Mouse (Mus musculus) liver, embryonic 14.5 days (tissue): Measurements from ENCODE around the gene Lypd6. TPM values are rescaled to one million over a fixed set of nuclear protein-coding genes. Genes with fewer than 3 reads are reported as not detected.

Experiments used
- ATAC-seq: fragments of 200-750 bp; cut with Nextera tagmentation; 2 replicates; pipeline ENCODE4 v1.8.0; 2017; ENCODE audit warnings: moderate number of reproducible peaks, mild to moderate bottlenecking, moderate library complexity; ENCODE audit not compliant: insufficient read depth
- DNase-seq, 3 experiments: peaks; one replicate each; pipeline ENCODE4 v3.0.0-alpha.2; 2012 to 2013; ENCODE audit warnings: low read depth in 3 of 3, low spot score in 3 of 3
- H3K27ac ChIP-seq: fragments of 300-500 bp; sonication (generic); 2 replicates; pipeline ENCODE4 v1.5.1; 2014; ENCODE audit warnings: moderate library complexity, mild to moderate bottlenecking, control low read depth, inconsistent platforms
- H3K27me3 ChIP-seq: fragments of 300-500 bp; sonication (generic); 2 replicates; pipeline ENCODE4 v1.6.1; 2014; ENCODE audit warnings: mild to moderate bottlenecking, low read length, moderate library complexity; ENCODE audit not compliant: control insufficient read depth, insufficient read depth
- H3K36me3 ChIP-seq: fragments of 300-500 bp; sonication (generic); replicated peaks from 2 replicates; pipeline ENCODE4 v1.6.1; 2014; ENCODE audit warnings: low read depth; ENCODE audit not compliant: control insufficient read depth, insufficient read depth
- H3K4me1 ChIP-seq, 2 experiments: fragments of 200-500 bp in 1 of 2; fragments of 300-500 bp in 1 of 2; sonication (generic) in 1 of 2; replicated peaks; 2 replicates each; pipeline ENCODE4 v1.6.1; 2012 to 2014; ENCODE audit warnings: antibody characterized with exemption in 1 of 2, inconsistent platforms in 1 of 2, low read length in 1 of 2; ENCODE audit not compliant: control insufficient read depth in 2 of 2, insufficient read depth in 2 of 2
- H3K4me2 ChIP-seq: fragments of 300-500 bp; sonication (generic); 2 replicates; pipeline ENCODE4 v1.6.1; 2014; ENCODE audit warnings: low read depth, mild to moderate bottlenecking, control low read depth, moderate library complexity
- H3K4me3 ChIP-seq, 2 experiments: fragments of 200-500 bp in 1 of 2; fragments of 300-500 bp in 1 of 2; sonication (generic) in 1 of 2; 2 replicates each; pipeline ENCODE4 v1.5.1; 2012 to 2014; ENCODE audit warnings: low read depth in 2 of 2, low read length in 2 of 2, mild to moderate bottlenecking in 2 of 2, control low read depth in 1 of 2, inconsistent platforms in 1 of 2, moderate library complexity in 1 of 2; ENCODE audit not compliant: insufficient read depth in 1 of 2
- H3K9ac ChIP-seq: fragments of 300-500 bp; sonication (generic); replicated peaks from 2 replicates; pipeline ENCODE4 v1.6.1; 2014; ENCODE audit warnings: mild to moderate bottlenecking, control low read depth, moderate library complexity
- H3K9me3 ChIP-seq: fragments of 300-500 bp; sonication (generic); 2 replicates; pipeline ENCODE4 v1.6.1; 2016; ENCODE audit warnings: low read length, mixed read lengths; ENCODE audit not compliant: control insufficient read depth
- CTCF ChIP-seq: IDR thresholded peaks from 2 replicates; pipeline ENCODE4 v1.5.1; 2016; ENCODE audit warnings: antibody characterized with exemption, low read depth, control low read depth
- EP300 ChIP-seq: IDR thresholded peaks from 2 replicates; pipeline ENCODE4 v1.6.1; 2016; ENCODE audit warnings: antibody characterized with exemption, low read depth
- WGBS: fragments of 180-500 bp; shearing (Covaris S2); extraction: QIAGEN DNeasy Blood & Tissue Kit; methylation state at CpG from one replicate; pipeline ENCODE4 v1.1.7; 2014; ENCODE audit not compliant: insufficient replicate concordance; 5-methylcytosine and 5-hydroxymethylcytosine counted together
- polyA plus RNA-seq, 2 experiments: library from polyadenylated mRNA; depleted of rRNA in 1 of 2; stranded (reverse) in 1 of 2; unstranded in 1 of 2; fragments of >200 nt; fragmentation: Nextera tagmentation in 1 of 2; extraction: Ambion mirVana in 1 of 2; gene quantifications; 2 replicates each; pipeline versions ENCODE4 v1.2.1 to v1.2.3; 2012 to 2014

Lypd6 gene
- polyA plus RNA-seq, 2 experiments = 0.18 to 0.19 TPM

DNA sequence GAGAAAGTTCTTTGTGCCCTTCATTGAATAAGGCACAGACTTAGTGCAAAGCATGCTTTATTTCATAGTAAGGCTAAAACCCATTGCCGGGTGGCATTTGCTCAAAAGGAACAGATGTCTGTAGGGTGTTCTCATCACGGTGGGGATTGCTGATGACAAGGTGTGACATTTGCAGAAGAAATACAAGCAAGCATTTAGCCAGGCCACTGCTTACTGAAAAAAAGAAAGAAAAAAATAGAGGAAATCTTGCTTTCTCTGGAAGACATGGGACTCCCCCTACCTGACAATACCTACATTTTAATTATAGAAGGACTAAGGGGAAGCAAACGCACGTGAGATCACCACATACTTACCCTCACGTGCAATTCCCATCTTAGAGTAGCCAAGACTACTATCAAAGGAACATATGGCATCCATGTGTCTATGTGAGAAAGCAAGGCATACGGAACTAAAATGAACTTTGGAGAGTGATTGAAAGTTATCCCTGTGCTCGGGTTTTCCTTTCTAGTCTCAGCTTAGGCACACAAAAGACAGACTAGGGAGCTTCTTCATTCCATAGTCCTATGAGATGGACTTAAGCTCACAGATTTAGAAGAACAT lies 21.3 kb upstream of the Lypd6 start:
- H3K4me1 ChIP-seq = no peaks in the 10 kb centered on the region
- H3K36me3 ChIP-seq = no peaks in the 10 kb centered on the region
- ATAC-seq (no peak), DNase-seq (no peak)
- no peaks in the 10 kb centered on the region for H3K27me3 ChIP-seq
- H3K4me2 ChIP-seq = no peak overlapping the region
- TF ChIP-seq EP300 = no peak
- TF ChIP-seq CTCF = no peak
- no peak overlapping the region for H3K27ac ChIP-seq
- WGBS = 64% methylated on average over 7 of the region's 7 CpGs
- H3K9ac ChIP-seq = no peak overlapping the region
- H3K9me3 ChIP-seq = no peaks in the 10 kb centered on the region
- no peak overlapping the region for H3K4me3 ChIP-seq

DNA sequence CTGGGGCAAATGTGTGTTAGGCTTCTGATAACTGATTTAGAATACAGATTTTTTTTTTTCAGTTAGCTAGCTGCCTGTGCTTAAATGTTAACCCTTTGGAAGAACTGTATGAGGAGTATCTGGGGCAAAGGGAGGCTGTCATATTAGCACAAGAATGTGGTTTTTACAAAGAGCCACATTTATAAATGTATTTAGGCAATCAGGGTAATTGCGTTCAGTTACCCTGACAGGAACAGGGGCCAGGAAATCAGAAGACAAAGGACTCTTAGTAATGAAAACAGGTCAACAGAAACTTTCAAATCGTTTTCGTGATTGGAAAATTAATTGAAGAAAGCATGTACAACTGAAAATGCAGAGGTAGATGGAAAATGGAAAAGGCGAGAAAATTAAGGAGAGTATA lies 20.4 kb upstream of the Lypd6 start:
- Histone ChIP-seq H3K4me2 (no peak overlapping the region), H3K4me3 (no peak overlapping the region), H3K9ac (no peak overlapping the region), H3K4me1 (no peaks in the 10 kb centered on the region), H3K36me3 (no peaks in the 10 kb centered on the region), H3K27me3 (no peaks in the 10 kb centered on the region), H3K27ac (no peak overlapping the region), H3K9me3 (no peaks in the 10 kb centered on the region)
- TF ChIP-seq CTCF = no peak
- TF ChIP-seq EP300 = no peak
- WGBS = 61% methylated on average over 4 of the region's 4 CpGs
- ATAC-seq (no peak), DNase-seq (no peak)

DNA sequence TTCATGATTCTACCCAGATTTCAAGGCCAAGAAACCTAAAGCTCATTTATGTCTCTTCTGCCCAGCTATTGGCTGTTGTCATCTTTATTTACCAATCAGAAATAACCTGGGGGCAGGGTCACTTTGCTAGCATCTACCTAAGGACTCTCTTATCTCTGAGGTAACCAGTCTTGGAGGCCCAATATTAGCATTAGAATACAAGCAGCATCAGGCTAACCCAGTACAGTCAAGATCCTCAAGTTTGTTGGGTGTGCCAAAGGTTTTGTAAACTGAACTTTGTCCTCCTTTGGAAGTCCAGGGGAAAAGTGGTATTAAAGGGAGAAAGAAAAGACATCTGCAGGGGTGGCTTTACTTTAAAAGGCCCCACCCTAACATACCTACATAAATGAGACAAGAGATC lies 17.8 kb upstream of the Lypd6 start:
- H3K27me3 ChIP-seq = no peaks in the 10 kb centered on the region
- no peak overlapping the region for H3K27ac ChIP-seq
- H3K4me3 ChIP-seq = no peak overlapping the region
- no peaks in the 10 kb centered on the region for H3K9me3 ChIP-seq
- H3K9ac ChIP-seq = no peak overlapping the region
- DNase-seq = no peak
- no peaks in the 10 kb centered on the region for H3K36me3 ChIP-seq
- H3K4me1 ChIP-seq = no peaks in the 10 kb centered on the region
- H3K4me2 ChIP-seq = no peak overlapping the region
- TF ChIP-seq CTCF = no peak
- no peak for TF ChIP-seq EP300
- no peak for ATAC-seq

- Histone ChIP-seq H3K4me2 (no peak overlapping the region), H3K4me3 (no peak overlapping the region), H3K27me3 (no peaks in the 10 kb centered on the region), H3K36me3 (no peaks in the 10 kb centered on the region), H3K27ac (no peak overlapping the region), H3K9me3 (no peaks in the 10 kb centered on the region), H3K9ac (no peak overlapping the region), H3K4me1 (no peaks in the 10 kb centered on the region)
- ATAC-seq (no peak), DNase-seq (no peak)
- 50% methylated on average over 1 of the region's 1 CpGs for WGBS
- no peak for TF ChIP-seq CTCF
- TF ChIP-seq EP300 = no peak
Observed at GRCm38 (mm10) chr2:50053893-50054292, 12.3 kb upstream of the Lypd6 start.

- no peak for DNase-seq
- WGBS = 2% methylated on average over 14 of the region's 14 CpGs
- H3K9ac ChIP-seq = no peak overlapping the region
Observed at GRCm38 (mm10) chr2:50065902-50066245, 355 bp upstream of the Lypd6 start.

More at GRCm38 (mm10) chr2:50065902-50066245, 355 bp upstream of the Lypd6 start:
- Histone ChIP-seq H3K4me2 (peak overlapping the region; percentile 61), H3K4me1 (no peaks in the 10 kb centered on the region), H3K27ac (no peak overlapping the region), H3K27me3 (peaks cover 21% of the 10 kb centered on the region), H3K9me3 (no peaks in the 10 kb centered on the region), H3K36me3 (no peaks in the 10 kb centered on the region), H3K4me3 (peak overlapping the region; percentile 26 to 51; a peak in 3 of 4 replicates)
- TF ChIP-seq EP300 (no peak), CTCF (no peak)
- no peak for ATAC-seq
